Mouse (Mus musculus): ENCODE measurements at regions not wholly inside any gene's neighbourhood (a gene's known extent, or its start where the extent isn't known, plus 50 kb on each side); places are given as distances from the start of the nearest gene placed in this dataset.

DNA sequence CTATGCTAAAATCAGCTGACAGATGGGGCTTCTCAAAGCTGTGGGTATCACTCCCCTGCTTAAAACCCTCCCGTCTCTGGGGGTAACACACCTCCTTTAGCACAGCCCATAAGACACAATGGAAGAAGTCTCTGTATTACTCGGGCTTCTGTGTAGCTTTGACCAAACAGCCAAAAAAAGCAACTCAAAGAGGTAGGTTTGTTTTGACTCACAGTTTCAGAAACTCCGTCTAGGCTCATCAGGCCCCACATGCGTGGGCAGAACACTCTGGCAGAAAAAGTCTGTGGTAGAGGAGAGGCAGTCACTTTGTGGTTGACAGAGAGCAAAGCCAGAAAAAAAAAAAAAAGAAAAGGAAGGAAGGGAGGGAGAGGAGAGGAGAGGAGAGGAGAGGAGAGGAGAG is 133.8 kb downstream of the Rps15a start:
- dilution Hi-C loops (cut with MboI; ENCODE audit: extremely low pct_ligation_motif_present, extremely low pct_unique_long_range_greater_than_20kb, low sequenced_read_pairs) (no loop called here), in situ Hi-C loops (cut with MboI; ENCODE audit: low pct_ligation_motif_present, low pct_unique_long_range_greater_than_20kb, low sequenced_read_pairs) (no loop called here)
- H3K27ac ChIP-seq (ENCODE audit: insufficient read depth, low read depth): no peak overlapping the region
- H3K4me3 ChIP-seq (replicated peaks in 1 of 3; ENCODE audit: low read depth in 2 of 3, low read length in 2 of 3, poor library complexity in 1 of 3): no peak overlapping the region
- no peak overlapping the region for H3K9ac ChIP-seq (ENCODE audit: insufficient read depth, low read depth)
- peak; percentile 78 for DNase-seq (ENCODE audit: extremely low read depth)
- no peaks in the 10 kb centered on the region for H3K36me3 ChIP-seq (replicated peaks in 1 of 2; ENCODE audit: control insufficient read depth in 1 of 2, insufficient read depth in 1 of 2, low read length in 1 of 2)
- peaks cover 3% of the 10 kb centered on the region for H3K27me3 ChIP-seq (replicated peaks)
- peak overlapping the region; percentile 16; the same call in 1 of the 2 replicates for H3K4me2 ChIP-seq (ENCODE audit: insufficient read depth, low read depth, poor library complexity, severe bottlenecking)
- no peaks in the 10 kb centered on the region for H3K9me3 ChIP-seq (replicated peaks; ENCODE audit: low read length)
- H3K4me1 ChIP-seq (ENCODE audit: control insufficient read depth in 1 of 2, insufficient read depth in 2 of 2): peaks cover 5 to 11% of the 10 kb centered on the region in 2 experiments; a peak in 2 of 4 replicates
- no peak for TF ChIP-seq MAFK (IDR thresholded peaks at IDR 0.05; ENCODE audit: insufficient replicate concordance, low read length)
- no peak for TF ChIP-seq ZC3H11A (IDR thresholded peaks at IDR 0.05; ENCODE audit: low read depth, low read length)
- TF ChIP-seq SMC3 (IDR thresholded peaks at IDR 0.05; ENCODE audit: low read depth, low read length): no peak
- peak; percentile 88 for TF ChIP-seq MEF2A (IDR thresholded peaks at IDR 0.05; ENCODE audit: borderline replicate concordance, low read depth, low read length)
- TF ChIP-seq POLR2AphosphoS2 (IDR thresholded peaks at IDR 0.05; ENCODE audit: low read depth, low read length): no peak
- TF ChIP-seq TCF12 (IDR thresholded peaks at IDR 0.05; ENCODE audit: low read depth, low read length): 0 out of 2 replicates have a peak, but pooled peaks have one; percentile 20
- TF ChIP-seq CTCF (conservative IDR thresholded peaks at IDR 0.05 in 1 of 2, IDR thresholded peaks at IDR 0.05 in 1 of 2; ENCODE audit: low read depth in 2 of 2, low read length in 2 of 2): no peak
- TF ChIP-seq ZMIZ1 (IDR thresholded peaks at IDR 0.05; ENCODE audit: low read depth, low read length): no peak
- no peak; the same call in 1 of the 2 replicates for TF ChIP-seq MAZ (IDR thresholded peaks at IDR 0.05; ENCODE audit: low read depth, low read length)
- no peak for TF ChIP-seq ZKSCAN1 (IDR thresholded peaks at IDR 0.05; ENCODE audit: borderline replicate concordance, low read depth, low read length)
- TF ChIP-seq RAD21 (IDR thresholded peaks at IDR 0.05; ENCODE audit: low read depth, low read length): no peak
- no peak for TF ChIP-seq CHD1 (IDR thresholded peaks at IDR 0.05; ENCODE audit: low read depth, low read length)
- TF ChIP-seq POLR2A (IDR thresholded peaks at IDR 0.05; ENCODE audit: low read depth, low read length): no peak
- no peak for TF ChIP-seq ELF1 (IDR thresholded peaks at IDR 0.05; ENCODE audit: low read depth, low read length)
- TF ChIP-seq ZNF384 (IDR thresholded peaks at IDR 0.05; ENCODE audit: low read depth, low read length): peak; percentile 85
- no peak for TF ChIP-seq RCOR1 (conservative IDR thresholded peaks at IDR 0.05; ENCODE audit: low read depth, low read length)
- TF ChIP-seq KAT2A (IDR thresholded peaks at IDR 0.05; ENCODE audit: insufficient replicate concordance, low read length): no peak
- peak; percentile 68 for TF ChIP-seq JUN (IDR thresholded peaks at IDR 0.05; ENCODE audit: insufficient read depth, low read depth, low read length)
- TF ChIP-seq ETS1 (conservative IDR thresholded peaks at IDR 0.05; ENCODE audit: low read depth, low read length): peak; percentile 56
- TF ChIP-seq PAX5 (IDR thresholded peaks at IDR 0.05; ENCODE audit: low read length): no peak
- TF ChIP-seq EP300 (IDR thresholded peaks at IDR 0.05; ENCODE audit: low read length): peak; percentile 86
- TF ChIP-seq MYC (IDR thresholded peaks at IDR 0.05; ENCODE audit: low read depth, low read length): no peak
- TF ChIP-seq GABPA (IDR thresholded peaks at IDR 0.05; ENCODE audit: insufficient replicate concordance, low read depth, low read length): no peak
- no peak for TF ChIP-seq UBTF (IDR thresholded peaks at IDR 0.05; ENCODE audit: low read depth, low read length)
- TF ChIP-seq HCFC1 (IDR thresholded peaks at IDR 0.05; ENCODE audit: low read depth, low read length): no peak; the same call in 1 of the 2 replicates
- TF ChIP-seq E2F4 (IDR thresholded peaks at IDR 0.05; ENCODE audit: insufficient replicate concordance, low read depth, low read length): no peak
- no peak for TF ChIP-seq CHD2 (IDR thresholded peaks at IDR 0.05; ENCODE audit: low read length)
- no peak for TF ChIP-seq USF1 (IDR thresholded peaks at IDR 0.05; ENCODE audit: low read depth, low read length)
- TF ChIP-seq SIN3A (IDR thresholded peaks at IDR 0.05; ENCODE audit: low read length): no peak
- no peak for TF ChIP-seq TBP (conservative IDR thresholded peaks at IDR 0.05; ENCODE audit: low read depth, low read length)
- peak; percentile 92 for TF ChIP-seq IRF4 (IDR thresholded peaks at IDR 0.05; ENCODE audit: low read depth, low read length)
- peak; percentile 87 for TF ChIP-seq JUND (conservative IDR thresholded peaks at IDR 0.05; ENCODE audit: low read depth, low read length)
- TF ChIP-seq NELFE (IDR thresholded peaks at IDR 0.05; ENCODE audit: low read depth, low read length): no peak
- TF ChIP-seq NRF1 (IDR thresholded peaks at IDR 0.05; ENCODE audit: low read depth, low read length): no peak
- TF ChIP-seq USF2 (conservative IDR thresholded peaks at IDR 0.05; ENCODE audit: low read depth, low read length): no peak
- no peak for TF ChIP-seq MAX (IDR thresholded peaks at IDR 0.05; ENCODE audit: low read length)
- peak; percentile 58; the same call in 1 of the 2 replicates for TF ChIP-seq BHLHE40 (IDR thresholded peaks at IDR 0.05; ENCODE audit: low read depth, low read length)
- no peak for TF ChIP-seq MXI1 (IDR thresholded peaks at IDR 0.05; ENCODE audit: low read depth, low read length)
- H3K79me2 ChIP-seq (replicated peaks; ENCODE audit: control insufficient read depth, extremely low read depth, insufficient read depth, poor library complexity, severe bottlenecking): no peaks in the 10 kb centered on the region

All from CH12.LX (cell line).